9 mouse cellular contexts compared by ENCODE assay signal in genomic region chr4:155283001-155283503, GRCm38 (mm10). TPM values are rescaled to one million over a fixed set of nuclear protein-coding genes. Genes with fewer than 3 reads are reported as not detected.
A peak's percentile ranks its signal among the peaks of the same experiment; 100 is the strongest.
DNase-seq lines count a peak whose midpoint lies in the region; ATAC-seq and TF ChIP-seq lines count a peak whose summit lies in the region.
"Had no signal": no experiment of that assay in that cellular context is flagged by ENCODE, and none has a peak within 500 bp of the region (broad histone marks: within the 10 kb centered on the region; RNA-seq: fewer than 3 reads in every experiment).

No protein-coding gene starts in this region.

- H3K4me1 ChIP-seq in embryonic fibroblast, embryonic 13.5 days (ENCODE audit: control insufficient read depth, insufficient read depth, low read length): peaks cover 24% of the 10 kb centered on the region
- H3K4me1 ChIP-seq in limb, embryonic 14.5 days (ENCODE audit: control insufficient read depth, insufficient read depth, low read length): peaks cover 63% of the 10 kb centered on the region

- intact Hi-C loops in gastrocnemius, postnatal 36 days (cut with DNase I): no loop called here
- intact Hi-C loops in heart, postnatal 36 days (cut with DNase I): no loop called here

- H3K4me2 ChIP-seq in limb, embryonic 14.5 days (replicated peaks; ENCODE audit: low read depth, low read length, severe bottlenecking): peak overlapping the region; percentile 49

- peak overlapping the region; percentile 54; the same call in 1 of the 2 replicates for H3K9ac ChIP-seq in limb, embryonic 14.5 days (ENCODE audit: low read depth, low read length, severe bottlenecking)

- H3K9me3 ChIP-seq in limb, embryonic 14.5 days (ENCODE audit: control insufficient read depth, low read length): no peaks in the 10 kb centered on the region

- TF ChIP-seq POLR2A in embryonic fibroblast, embryonic 13.5 days (IDR thresholded peaks at IDR 0.05; ENCODE audit: low read depth, low read length): no peak; the same call in 1 of the 2 replicates
- peak; percentile 91; the same call in 1 of the 2 replicates for TF ChIP-seq POLR2A in limb, embryonic 14.5 days (IDR thresholded peaks at IDR 0.05; ENCODE audit: borderline replicate concordance, extremely low read depth, insufficient read depth, insufficient read length)

- ATAC-seq in limb, embryonic 14.5 days (ENCODE audit: low FRiP score, low read depth): peak; percentile 91
- no peak for ATAC-seq in cerebellum, adult (ENCODE audit: insufficient number of reproducible peaks, low FRiP score, low TSS enrichment)

- 3% methylated on average over 11 of the region's 11 CpGs for WGBS in limb, embryonic 14.5 days

- no peaks in the 10 kb centered on the region for H3K36me3 ChIP-seq in limb, embryonic 14.5 days (ENCODE audit: control insufficient read depth, insufficient read depth, low read length)

- peak overlapping the region; percentile 27 for H3K4me3 ChIP-seq in embryonic fibroblast, embryonic 13.5 days (ENCODE audit: insufficient read depth, low read length)
- H3K4me3 ChIP-seq in limb, embryonic 14.5 days (replicated peaks; ENCODE audit: low read length): peak overlapping the region; percentile 31
- H3K4me3 ChIP-seq: erythroblast, embryonic 14.5 days had no signal

- DNase-seq in gastrocnemius, adult 18-20 months (ENCODE audit: low spot score): peak; percentile 38
- no peak for DNase-seq in gastrocnemius, postnatal 36 days
- DNase-seq in heart, postnatal 36 days: peak; percentile 18 to 24
- peak; percentile 89 for DNase-seq in limb, embryonic 14.5 days (ENCODE audit: low spot score)
- no peak for DNase-seq in T-cell, adult 2 months (ENCODE audit: low spot score)
- DNase-seq in testis, postnatal 10 days (ENCODE audit: low spot score): no peak

- H3K27me3 ChIP-seq in limb, embryonic 14.5 days (ENCODE audit: control insufficient read depth, insufficient read depth, low read length): no peaks in the 10 kb centered on the region

- peak overlapping the region; percentile 90 for H3K27ac ChIP-seq in embryonic fibroblast, embryonic 13.5 days (ENCODE audit: insufficient read depth, low read length)
- peak overlapping the region; percentile 99 for H3K27ac ChIP-seq in limb, embryonic 14.5 days (replicated peaks; ENCODE audit: low read depth, low read length)

- TF ChIP-seq CTCF in embryonic fibroblast, embryonic 13.5 days (IDR thresholded peaks at IDR 0.05; ENCODE audit: borderline replicate concordance, insufficient read depth, low read length): no peak

RNA-seq across cellular contexts. Expression of gene Faap20, which starts 33.5 kb away (rescaled TPM):
- total RNA-seq in gastrocnemius, adult 18-20 months (2021): 1 to 10 TPM; 5.2 to 6.6 TPM
- 1 to 10 TPM; 3.1 to 4.7 TPM for total RNA-seq in gastrocnemius, postnatal 36 days (2021)
- 19.8 and 21.1 TPM in 2 replicates for polyA plus RNA-seq in embryonic fibroblast, embryonic 13.5 days (2011; ENCODE audit: insufficient read length, low read depth, missing spikeins)
- total RNA-seq in heart, postnatal 36 days (2021): 10 to 100 TPM; 14.5 to 18.3 TPM
- 64.6 and 85.1 TPM in 2 replicates for polyA plus RNA-seq in limb, embryonic 14.5 days (2012; rRNA removed)
- 72.5 and 84.8 TPM in 2 replicates for polyA plus RNA-seq in limb, embryonic 14.5 days (2014; fragmentation: Nextera tagmentation; extraction: Ambion mirVana)

Comparison
In these comparisons a context has a peak if more than half of its experiments do, and no peak if none do; other contexts are left out.
1. DNase-seq: peak in gastrocnemius, adult 18-20 months (single experiment), heart, postnatal 36 days (2 of 2) and limb, embryonic 14.5 days (single experiment); none in gastrocnemius, postnatal 36 days (0 of 2), T-cell, adult 2 months (single experiment) and testis, postnatal 10 days (single experiment).